Mouse (Mus musculus) B cell, adult (primary cell): ENCODE data around the gene Rabgap1l. TPM values are rescaled to one million over a fixed set of nuclear protein-coding genes. Genes with fewer than 3 reads are reported as not detected.

Experiments
- total RNA-seq: library from RNA; stranded (reverse); gene quantifications from 4 replicates; pipeline ENCODE4 v1.2.4, GENCODE M21; 2023; ENCODE audit not compliant: inconsistent age

The Rabgap1l gene
- 253 to 288 TPM (median 272 TPM) in 4 replicates for total RNA-seq

GRCm38 (mm10) chr1:160792686-160793355, at the start of gene Rabgap1l:
Gene Rabgap1l, minus strand, starts transcription at chr1:160793211.

GRCm38 (mm10) chr1:160212703-160213669, 580.0 kb downstream of the Rabgap1l start, which contains the start of gene Cacybp:
Gene Cacybp, minus strand, starts transcription at chr1:160212875.

GRCm38 (mm10) chr1:160194529-160195336, 598.3 kb downstream of the Rabgap1l start, which contains the start of gene Mrps14:
Gene Mrps14, plus strand, starts transcription at chr1:160195215.

Other genes starting within 250 kb of the Rabgap1l start
- gene Rc3h1, start 113.2 kb upstream of the Rabgap1l start, total RNA-seq: 62.2 to 66.7 TPM (median 65.7 TPM) in 4 replicates
- gene Serpinc1, start 185.4 kb upstream of the Rabgap1l start, total RNA-seq: 2.7 to 4.2 TPM (median 3.2 TPM) in 4 replicates
- 38.6 to 54.3 TPM (median 46.1 TPM) in 4 replicates for gene Zbtb37, start 241.6 kb upstream of the Rabgap1l start, total RNA-seq